16 mouse cellular contexts compared by ENCODE assay signal in the genomic region with DNA sequence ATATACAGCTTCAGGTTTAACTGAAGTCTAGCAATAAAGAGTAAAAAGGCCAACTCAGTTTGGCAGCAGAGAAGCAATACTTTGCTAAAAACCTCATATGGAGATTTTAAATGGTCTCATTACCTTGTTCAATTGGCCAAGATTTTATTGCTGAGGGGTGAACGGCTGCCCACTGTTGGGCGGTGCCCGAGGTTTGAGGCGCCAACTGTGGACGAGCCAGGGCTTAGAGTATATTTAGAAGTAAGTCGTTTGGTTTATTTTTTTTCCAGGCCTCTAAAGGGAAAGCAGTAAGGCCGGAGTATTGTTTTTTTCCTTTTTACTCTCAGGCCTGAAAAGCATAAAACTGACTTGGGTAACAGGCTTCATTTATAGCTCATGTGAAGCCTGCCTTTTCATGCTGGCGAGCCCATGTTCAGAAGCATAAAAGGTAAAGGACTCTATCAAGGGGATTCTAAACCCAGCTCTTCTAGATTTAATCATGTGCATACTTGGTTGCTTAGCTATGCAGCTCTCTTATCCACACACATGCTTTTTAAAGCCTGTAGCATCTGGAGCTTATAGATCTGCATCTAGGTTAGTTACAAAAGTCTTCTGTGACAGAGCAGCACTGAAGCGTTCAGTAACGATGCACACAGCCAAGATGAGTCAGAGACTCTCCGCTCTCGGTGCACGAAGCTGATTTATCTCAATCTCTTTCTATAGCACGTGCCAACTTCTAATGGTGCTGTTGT. TPM values are rescaled to one million over a fixed set of nuclear protein-coding genes. Genes with fewer than 3 reads are reported as not detected.
DNase-seq lines count a peak whose midpoint lies in the region; ATAC-seq lines count a peak whose summit lies in the region.
"Had no signal": no experiment of that assay in that cellular context is flagged by ENCODE, and none has a peak within 500 bp of the region (broad histone marks: within the 10 kb centered on the region; RNA-seq: fewer than 3 reads in every experiment).

No protein-coding gene starts in this region.

- no peaks in the 10 kb centered on the region for H3K27me3 ChIP-seq in limb, embryonic 12.5 days
- no peaks in the 10 kb centered on the region for H3K27me3 ChIP-seq in limb, embryonic 10.5 days (ENCODE audit: low read depth, poor library complexity, severe bottlenecking)
- H3K27me3 ChIP-seq: CH12.LX; hindbrain, embryonic 13.5 days had no signal

- intact Hi-C loops in left cerebral cortex, postnatal 14 days (cut with DNase I), result no loop called here

- peak; percentile 25 for DNase-seq in adrenal gland, adult 2 months
- no peak for DNase-seq in adrenal gland, postnatal 4 days (ENCODE audit: low spot score in 2 of 2)
- DNase-seq in limb, embryonic 10.5 days (ENCODE audit: low spot score), result no peak
- DNase-seq in left cerebral cortex, postnatal 14 days (ENCODE audit: low spot score in 2 of 2), result peak; percentile 59 to 87
- peak; percentile 50 to 69 for DNase-seq in right cerebral cortex, postnatal 36 days (ENCODE audit: low spot score in 2 of 2)
- no peak for DNase-seq in urinary bladder, postnatal 4 days (ENCODE audit: low spot score in 2 of 2)
- no peak for DNase-seq in kidney, postnatal 25 days
- DNase-seq: adrenal gland, postnatal 14 days; cerebellum, postnatal 36 days; kidney, adult 2 months; thymus, postnatal 25 days had no signal

- peaks cover 12% of the 10 kb centered on the region; the same call in 1 of the 2 replicates for H3K36me3 ChIP-seq in limb, embryonic 12.5 days
- peaks cover 10% of the 10 kb centered on the region; the same call in 1 of the 2 replicates for H3K36me3 ChIP-seq in limb, embryonic 10.5 days

- H3K4me1 ChIP-seq in limb, embryonic 12.5 days (replicated peaks), result peaks cover 22% of the 10 kb centered on the region
- peaks cover 3% of the 10 kb centered on the region; the same call in 1 of the 2 replicates for H3K4me1 ChIP-seq in limb, embryonic 10.5 days
- H3K4me1 ChIP-seq: hindbrain, embryonic 13.5 days had no signal

- peak overlapping the region; percentile 80 for H3K27ac ChIP-seq in limb, embryonic 12.5 days
- no peak overlapping the region for H3K27ac ChIP-seq in limb, embryonic 10.5 days
- H3K27ac ChIP-seq: hindbrain, embryonic 13.5 days had no signal

- peak; percentile 47; the same call in 1 of the 2 replicates for ATAC-seq in limb, embryonic 12.5 days (ENCODE audit: insufficient number of reproducible peaks, insufficient read depth, low FRiP score, low TSS enrichment, low read depth)
- ATAC-seq: forebrain, embryonic 16.5 days had no signal

- no peak overlapping the region for H3K4me3 ChIP-seq in limb, embryonic 12.5 days (replicated peaks)
- no peak overlapping the region for H3K4me3 ChIP-seq in limb, embryonic 10.5 days
- H3K4me3 ChIP-seq: hindbrain, embryonic 13.5 days had no signal

- no peak overlapping the region for H3K9ac ChIP-seq in limb, embryonic 12.5 days (replicated peaks)
- H3K9ac ChIP-seq: hindbrain, embryonic 13.5 days had no signal

- no peak overlapping the region for H3K4me2 ChIP-seq in limb, embryonic 12.5 days
- H3K4me2 ChIP-seq: hindbrain, embryonic 13.5 days; liver, embryonic 11.5 days had no signal

- WGBS in limb, embryonic 12.5 days, result 63% methylated on average over 14 of the region's 14 CpGs
- WGBS in limb, embryonic 10.5 days, result 90% methylated on average over 14 of the region's 14 CpGs

- H3K9me3 ChIP-seq in limb, embryonic 12.5 days, result no peaks in the 10 kb centered on the region
- no peaks in the 10 kb centered on the region for H3K9me3 ChIP-seq in limb, embryonic 10.5 days (replicated peaks)
- H3K9me3 ChIP-seq: hindbrain, embryonic 13.5 days had no signal

RNA-seq across cellular contexts. Expression of gene Vps8, which starts 34.9 kb away (rescaled TPM):
- total RNA-seq in adrenal gland, adult 2 months (2021), result 10 to 100 TPM; 23.6 to 27.1 TPM
- 23.1 and 24.4 TPM in 2 replicates for polyA plus RNA-seq in adrenal gland, adult 2 months (2012; rRNA removed)
- 10 to 100 TPM; 24.5 to 26.1 TPM for total RNA-seq in adrenal gland, postnatal 4 days (2021)
- 15.9 and 16.3 TPM in 2 replicates for polyA plus RNA-seq in limb, embryonic 12.5 days (2016; fragmentation: Nextera tagmentation; extraction: Ambion mirVana)
- 10.8 and 13.7 TPM in 2 replicates for polyA plus RNA-seq in limb, embryonic 10.5 days (2016; fragmentation: Nextera tagmentation; extraction: Ambion mirVana)
- total RNA-seq in left cerebral cortex, postnatal 14 days (2021), result 10 to 100 TPM; 52.3 to 53.1 TPM

Comparison
In these comparisons a context has a peak if more than half of its experiments do, and no peak if none do; other contexts are left out.
1. DNase-seq: peak in adrenal gland, adult 2 months (single experiment), left cerebral cortex, postnatal 14 days (2 of 2) and right cerebral cortex, postnatal 36 days (2 of 2); none in adrenal gland, postnatal 4 days (0 of 2), limb, embryonic 10.5 days (single experiment), urinary bladder, postnatal 4 days (0 of 2) and kidney, postnatal 25 days (0 of 2).